Mouse (Mus musculus) CH12.LX (cell line): ENCODE results near the gene Etfbkmt. TPM values are rescaled to one million over a fixed set of nuclear protein-coding genes. Genes with fewer than 3 reads are reported as not detected.

ENCODE experiments used
- DNase-seq: peaks from one replicate; pipeline ENCODE4 v3.0.0-alpha.2; 2013; ENCODE audit errors: extremely low read depth
- H3K27ac ChIP-seq: 2 replicates; pipeline ENCODE4 v1.5.1; 2012; ENCODE audit warnings: low read depth, mild to moderate bottlenecking, control low read depth, moderate library complexity; ENCODE audit not compliant: insufficient read depth
- H3K27me3 ChIP-seq: replicated peaks from 2 replicates; pipeline ENCODE3; 2012; ENCODE audit warnings: inconsistent platforms
- H3K36me3 ChIP-seq, 2 experiments: replicated peaks in 1 of 2; 2 replicates each; pipeline versions ENCODE3 to v1.6.1; 2012; ENCODE audit warnings: inconsistent platforms in 1 of 2, low read length in 1 of 2, mild to moderate bottlenecking in 1 of 2, mixed read lengths in 1 of 2, moderate library complexity in 1 of 2; ENCODE audit not compliant: control insufficient read depth in 1 of 2, insufficient read depth in 1 of 2
- H3K4me1 ChIP-seq, 2 experiments: 2 replicates each; pipeline ENCODE4 v1.6.1; 2012; ENCODE audit warnings: inconsistent platforms in 1 of 2, moderate library complexity in 1 of 2; ENCODE audit not compliant: insufficient read depth in 2 of 2, control insufficient read depth in 1 of 2
- H3K4me2 ChIP-seq: 2 replicates; pipeline ENCODE4 v1.6.1; 2012; ENCODE audit warnings: low read depth, mild to moderate bottlenecking, control low read depth; ENCODE audit not compliant: poor library complexity, insufficient read depth, severe bottlenecking
- H3K4me3 ChIP-seq, 3 experiments: fragments of 150-350 bp in 1 of 3; sonication (generic) in 1 of 3; replicated peaks in 1 of 3; 2 replicates each; pipeline versions ENCODE3 to v1.5.1; 2011 to 2012; ENCODE audit warnings: low read depth in 2 of 3, low read length in 2 of 3, mild to moderate bottlenecking in 2 of 3, moderate library complexity in 2 of 3, control low read depth in 1 of 3, improper control_type of control experiment in 1 of 3, inconsistent platforms in 1 of 3, mixed read lengths in 1 of 3; ENCODE audit not compliant: poor library complexity in 1 of 3
- H3K79me2 ChIP-seq: replicated peaks from 2 replicates; pipeline ENCODE4 v1.6.1; 2012; ENCODE audit warnings: mild to moderate bottlenecking, moderate library complexity; ENCODE audit not compliant: control insufficient read depth, poor library complexity, insufficient read depth, severe bottlenecking; ENCODE audit errors: extremely low read depth
- H3K9ac ChIP-seq: 2 replicates; pipeline ENCODE4 v1.6.1; 2012; ENCODE audit warnings: low read depth, mild to moderate bottlenecking, control low read depth, moderate library complexity; ENCODE audit not compliant: insufficient read depth
- H3K9me3 ChIP-seq: replicated peaks from 2 replicates; pipeline ENCODE3; 2012; ENCODE audit warnings: low read length, inconsistent platforms, mixed read lengths
- CHD1 ChIP-seq: IDR thresholded peaks from 2 replicates; pipeline ENCODE4 v1.6.1; 2012; ENCODE audit warnings: low read depth, low read length, improper control_type of control experiment, inconsistent platforms
- CTCF ChIP-seq, 2 experiments: IDR thresholded peaks in 1 of 2; conservative IDR thresholded peaks in 1 of 2; 2 replicates each; pipeline ENCODE4 v1.5.1; 2011 to 2012; ENCODE audit warnings: low read depth in 2 of 2, low read length in 2 of 2, improper control_type of control experiment in 1 of 2, inconsistent platforms in 1 of 2, mild to moderate bottlenecking in 1 of 2, moderate library complexity in 1 of 2
- E2F4 ChIP-seq: IDR thresholded peaks from 2 replicates; pipeline ENCODE4 v1.6.1; 2011; ENCODE audit warnings: low read depth, low read length, improper control_type of control experiment; ENCODE audit not compliant: insufficient replicate concordance
- IRF4 ChIP-seq: IDR thresholded peaks from 2 replicates; pipeline ENCODE4 v1.6.1; 2014; ENCODE audit warnings: low read depth, mild to moderate bottlenecking, inconsistent platforms, low read length, improper control_type of control experiment
- JUN ChIP-seq: IDR thresholded peaks from 2 replicates; pipeline ENCODE4 v1.6.1; 2011; ENCODE audit warnings: low read depth, mild to moderate bottlenecking, low read length, improper control_type of control experiment, moderate library complexity; ENCODE audit not compliant: insufficient read depth
- MEF2A ChIP-seq: IDR thresholded peaks from 2 replicates; pipeline ENCODE4 v1.6.1; 2014; ENCODE audit warnings: low read depth, mild to moderate bottlenecking, inconsistent platforms, low read length, improper control_type of control experiment, borderline replicate concordance
- MYC ChIP-seq: IDR thresholded peaks from 2 replicates; pipeline ENCODE4 v1.6.1; 2011; ENCODE audit warnings: low read depth, mild to moderate bottlenecking, improper control_type of control experiment, low read length
- NRF1 ChIP-seq: IDR thresholded peaks from 2 replicates; pipeline ENCODE4 v1.6.1; 2014; ENCODE audit warnings: low read depth, mild to moderate bottlenecking, inconsistent platforms, low read length, improper control_type of control experiment, moderate library complexity
- POLR2AphosphoS2 ChIP-seq: IDR thresholded peaks from 2 replicates; pipeline ENCODE4 v1.6.1; 2011; ENCODE audit warnings: low read depth, low read length, improper control_type of control experiment
- RAD21 ChIP-seq: IDR thresholded peaks from 2 replicates; pipeline ENCODE4 v1.6.1; 2011; ENCODE audit warnings: low read depth, mild to moderate bottlenecking, low read length, improper control_type of control experiment, moderate library complexity
- SIN3A ChIP-seq: IDR thresholded peaks from 2 replicates; pipeline ENCODE4 v1.6.1; 2012; ENCODE audit warnings: low read length, improper control_type of control experiment, inconsistent platforms
- SMC3 ChIP-seq: IDR thresholded peaks from 2 replicates; pipeline ENCODE4 v1.6.1; 2011; ENCODE audit warnings: low read depth, low read length, improper control_type of control experiment
- UBTF ChIP-seq: IDR thresholded peaks from 2 replicates; pipeline ENCODE4 v1.6.1; 2012; ENCODE audit warnings: low read depth, mild to moderate bottlenecking, inconsistent platforms, low read length, improper control_type of control experiment, moderate library complexity
- ZC3H11A ChIP-seq: IDR thresholded peaks from 2 replicates; pipeline ENCODE4 v1.6.1; 2012; ENCODE audit warnings: low read depth, mild to moderate bottlenecking, inconsistent platforms, low read length, improper control_type of control experiment
- ZMIZ1 ChIP-seq: IDR thresholded peaks from 2 replicates; pipeline ENCODE4 v1.6.1; 2012; ENCODE audit warnings: low read depth, mild to moderate bottlenecking, inconsistent platforms, low read length, improper control_type of control experiment
- ZNF384 ChIP-seq: IDR thresholded peaks from 2 replicates; pipeline ENCODE4 v1.6.1; 2012; ENCODE audit warnings: low read depth, low read length, improper control_type of control experiment, inconsistent platforms
- dilution Hi-C: fragments of 300-500 bp; cut with MboI; formaldehyde crosslinking; loops from 2 replicates; pipeline ENCODE4 v1.14.3; 2020; ENCODE audit warnings: low sequenced_read_pairs; ENCODE audit not compliant: extremely low pct_unique_long_range_greater_than_20kb, extremely low pct_ligation_motif_present
- in situ Hi-C: fragments of 300-500 bp; cut with MboI; formaldehyde crosslinking; loops from 3 replicates; pipeline ENCODE4 v1.14.3; 2019; ENCODE audit warnings: low sequenced_read_pairs, low pct_ligation_motif_present, low pct_unique_long_range_greater_than_20kb, mixed read lengths
- polyA plus RNA-seq: library from polyadenylated mRNA; unstranded; fragments of >175 nt; gene quantifications from 2 replicates; pipeline ENCODE4 v1.2.1, GENCODE M21; 2012; ENCODE audit warnings: low read depth; ENCODE audit not compliant: insufficient read length
- total RNA-seq, 2 experiments: library from RNA; depleted of rRNA; stranded (reverse); fragments of 300-350 nt in 1 of 2; fragments of >200 nt in 1 of 2; gene quantifications; 2 replicates each; pipeline ENCODE4 v1.2.3; 2012 to 2014

The Etfbkmt gene
- total and polyA plus RNA-seq, 3 experiments, result 7.8 to 17.3 (median 9.3) TPM

DNA sequence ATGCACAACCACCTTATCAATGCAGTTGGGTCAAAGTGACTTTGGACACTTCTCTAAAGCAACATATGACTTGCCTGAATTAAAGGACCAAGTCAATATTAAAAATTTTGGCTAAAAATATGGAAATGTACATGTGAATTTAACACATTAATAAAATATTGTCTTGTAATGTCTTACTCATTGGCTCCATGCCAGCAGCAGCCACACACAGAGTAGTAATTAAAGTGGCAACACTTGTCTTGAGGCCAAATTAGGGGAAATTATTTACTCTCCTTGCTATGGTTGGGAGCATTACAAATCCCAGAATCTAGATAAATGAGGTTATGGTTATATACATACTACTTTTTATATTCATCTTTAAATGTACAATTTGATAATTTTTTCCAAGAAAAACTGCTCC lies 22.7 kb upstream of the Etfbkmt start:
- Histone ChIP-seq H3K79me2 (no peaks in the 10 kb centered on the region), H3K9ac (no peak overlapping the region), H3K36me3 (no peaks in the 10 kb centered on the region), H3K9me3 (no peaks in the 10 kb centered on the region), H3K4me1 (peaks cover 5 to 11% of the 10 kb centered on the region in 2 experiments; a peak in 3 of 4 replicates), H3K27ac (no peak overlapping the region), H3K27me3 (no peaks in the 10 kb centered on the region), H3K4me2 (no peak overlapping the region), H3K4me3 (no peak overlapping the region)
- no peak for TF ChIP-seq SMC3
- TF ChIP-seq E2F4, result no peak
- no peak for TF ChIP-seq POLR2AphosphoS2
- in situ Hi-C loops (loop anchor here (5.0 to 25.0 kb wide), 3 partner anchors 52 to 180 kb away; partner anchors contain the start of gene Sinhcaf), dilution Hi-C loops (no loop called here)
- no peak for DNase-seq

DNA sequence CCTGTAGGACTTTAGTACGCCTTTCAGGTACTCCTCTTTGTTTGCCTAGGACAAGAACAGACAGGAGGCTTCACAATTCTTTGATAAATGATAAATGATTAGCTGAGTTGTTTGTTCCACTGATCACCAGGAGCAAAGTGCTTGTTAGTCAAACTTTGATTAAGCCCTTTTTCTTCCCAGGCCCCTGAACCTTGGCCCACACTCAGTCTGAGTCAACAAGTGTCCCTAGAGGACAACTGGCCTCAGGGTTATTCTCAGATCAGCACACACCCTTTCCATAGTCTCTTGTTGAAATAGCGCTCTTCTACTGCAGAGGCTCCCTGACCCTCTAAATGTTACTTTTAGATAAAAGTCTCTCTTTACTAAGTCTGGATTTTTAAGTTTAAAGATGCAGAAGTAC lies 20.7 kb upstream of the Etfbkmt start:
- Histone ChIP-seq H3K9me3 (no peaks in the 10 kb centered on the region), H3K27ac (no peak overlapping the region)
- DNase-seq, result no peak

DNA sequence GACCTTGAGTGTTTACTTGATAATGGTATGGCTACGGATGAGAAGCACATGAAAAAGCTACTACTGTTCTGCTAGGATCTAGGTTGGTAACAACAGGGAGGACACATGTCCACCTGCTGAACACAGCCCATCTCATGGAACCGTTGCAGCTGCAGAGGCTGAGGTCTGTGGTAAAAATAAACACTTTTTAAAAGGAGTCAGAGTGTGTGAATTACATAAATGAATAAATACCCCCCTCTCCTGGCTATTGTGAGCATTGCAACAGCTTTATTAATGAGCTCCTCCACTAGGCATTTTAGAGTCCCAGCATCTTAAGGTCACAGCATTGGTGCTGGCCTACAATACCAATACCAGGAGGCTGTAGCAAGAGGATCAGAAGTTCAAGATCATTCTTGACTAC lies 19.8 kb upstream of the Etfbkmt start:
- H3K27ac ChIP-seq, result no peak overlapping the region
- no peak overlapping the region for H3K9ac ChIP-seq
- no peaks in the 10 kb centered on the region for H3K27me3 ChIP-seq
- in situ Hi-C loops (loop anchor here (5.0 to 25.0 kb wide), 3 partner anchors 55 to 183 kb away; partner anchors contain the start of gene Sinhcaf), dilution Hi-C loops (no loop called here)
- no peak overlapping the region for H3K4me2 ChIP-seq
- no peaks in the 10 kb centered on the region for H3K9me3 ChIP-seq
- H3K4me3 ChIP-seq, result no peak overlapping the region
- TF ChIP-seq SIN3A, result peak; percentile 49; the same call in 1 of the 2 replicates
- TF ChIP-seq MEF2A, result peak; percentile 79
- peak; percentile 99 for TF ChIP-seq RAD21
- 0 out of 2 replicates have a peak, but pooled peaks have one; percentile 10 for TF ChIP-seq JUN
- TF ChIP-seq IRF4, result no peak; the same call in 1 of the 2 replicates
- no peak for TF ChIP-seq ZMIZ1
- TF ChIP-seq NRF1, result no peak
- TF ChIP-seq MYC, result 0 out of 2 replicates have a peak, but pooled peaks have one; percentile 54
- TF ChIP-seq POLR2AphosphoS2, result no peak
- TF ChIP-seq ZC3H11A, result peak; percentile 92
- peak; percentile 78 to 97 for TF ChIP-seq CTCF (conservative IDR thresholded peaks at IDR 0.05 in 1 of 2, IDR thresholded peaks at IDR 0.05 in 1 of 2; ENCODE audit: low read depth in 2 of 2, low read length in 2 of 2)
- no peak for TF ChIP-seq CHD1
- TF ChIP-seq ZNF384, result no peak
- TF ChIP-seq SMC3, result peak; percentile 98
- no peaks in the 10 kb centered on the region for H3K36me3 ChIP-seq
- H3K4me1 ChIP-seq, result peaks cover 5 to 11% of the 10 kb centered on the region in 2 experiments; a peak in 3 of 4 replicates
- no peaks in the 10 kb centered on the region for H3K79me2 ChIP-seq
- DNase-seq, result peak; percentile 77

More for the DNA sequence above, 20.7 kb upstream of the Etfbkmt start:
- dilution Hi-C loops (no loop called here), in situ Hi-C loops (loop anchor here (5.0 to 25.0 kb wide), 3 partner anchors 54 to 182 kb away; partner anchors contain the start of gene Sinhcaf)
- H3K9ac ChIP-seq, result no peak overlapping the region
- TF ChIP-seq POLR2AphosphoS2 (no peak), MEF2A (peak; percentile 52; the same call in 1 of the 2 replicates), UBTF (no peak), IRF4 (peak; percentile 75)
- no peaks in the 10 kb centered on the region for H3K27me3 ChIP-seq
- no peak overlapping the region for H3K4me3 ChIP-seq
- peaks cover 5 to 11% of the 10 kb centered on the region in 2 experiments; a peak in 3 of 4 replicates for H3K4me1 ChIP-seq
- H3K36me3 ChIP-seq, result no peaks in the 10 kb centered on the region
- H3K79me2 ChIP-seq, result no peaks in the 10 kb centered on the region
- H3K4me2 ChIP-seq, result 0 out of 2 replicates have a peak overlapping the region, but pooled peaks have one; percentile 29
